Mouse (Mus musculus) embryonic facial prominence, embryonic 13.5 days (tissue): ENCODE measurements around the gene Cyp2u1. TPM values are rescaled to one million over a fixed set of nuclear protein-coding genes. Genes with fewer than 3 reads are reported as not detected.

Experiments used
- ATAC-seq: fragments of 200-750 bp; cut with Nextera tagmentation; 2 replicates; pipeline ENCODE4 v1.8.0; 2017; ENCODE audit warnings: low read depth; ENCODE audit not compliant: insufficient number of reproducible peaks, insufficient read depth, low FRiP score, low TSS enrichment
- H3K27ac ChIP-seq: fragments of 300-500 bp; sonication (generic); 2 replicates; pipeline ENCODE4 v1.5.1; 2015; ENCODE audit warnings: moderate library complexity, mild to moderate bottlenecking, inconsistent platforms
- H3K27me3 ChIP-seq: fragments of 300-500 bp; sonication (generic); 2 replicates; pipeline ENCODE4 v1.6.1; 2015; ENCODE audit warnings: mild to moderate bottlenecking, inconsistent platforms
- H3K36me3 ChIP-seq: fragments of 300-500 bp; sonication (generic); 2 replicates; pipeline ENCODE4 v1.6.1; 2015; ENCODE audit warnings: mild to moderate bottlenecking, inconsistent platforms
- H3K4me1 ChIP-seq: fragments of 300-500 bp; sonication (generic); 2 replicates; pipeline ENCODE4 v1.6.1; 2015; ENCODE audit warnings: inconsistent platforms
- H3K4me2 ChIP-seq: fragments of 300-500 bp; sonication (generic); 2 replicates; pipeline ENCODE4 v1.6.1; 2015; ENCODE audit warnings: moderate library complexity, mild to moderate bottlenecking, inconsistent platforms
- H3K4me3 ChIP-seq: fragments of 300-500 bp; sonication (generic); 2 replicates; pipeline ENCODE4 v1.5.1; 2015; ENCODE audit warnings: mild to moderate bottlenecking, inconsistent platforms
- H3K9ac ChIP-seq: fragments of 300-500 bp; sonication (generic); 2 replicates; pipeline ENCODE4 v1.6.1; 2015; ENCODE audit warnings: mild to moderate bottlenecking, inconsistent platforms
- H3K9me3 ChIP-seq: fragments of 300-500 bp; sonication (generic); 2 replicates; pipeline ENCODE4 v1.6.1; 2016; ENCODE audit warnings: inconsistent platforms
- WGBS: fragments of 180-500 bp; shearing (Covaris S2); methylation state at CpG from one replicate; pipeline ENCODE4 v1.1.7; 2015; ENCODE audit warnings: mixed read lengths; 5-methylcytosine and 5-hydroxymethylcytosine counted together
- polyA plus RNA-seq: library from polyadenylated mRNA; unstranded; fragments of >200 nt; fragmentation: Nextera tagmentation; extraction: Ambion mirVana; gene quantifications from 2 replicates; pipeline ENCODE4 v1.2.1, GENCODE M21; 2015

The Cyp2u1 gene
- polyA plus RNA-seq, 1 experiment from 2014 or later, result 2.4 TPM

DNA sequence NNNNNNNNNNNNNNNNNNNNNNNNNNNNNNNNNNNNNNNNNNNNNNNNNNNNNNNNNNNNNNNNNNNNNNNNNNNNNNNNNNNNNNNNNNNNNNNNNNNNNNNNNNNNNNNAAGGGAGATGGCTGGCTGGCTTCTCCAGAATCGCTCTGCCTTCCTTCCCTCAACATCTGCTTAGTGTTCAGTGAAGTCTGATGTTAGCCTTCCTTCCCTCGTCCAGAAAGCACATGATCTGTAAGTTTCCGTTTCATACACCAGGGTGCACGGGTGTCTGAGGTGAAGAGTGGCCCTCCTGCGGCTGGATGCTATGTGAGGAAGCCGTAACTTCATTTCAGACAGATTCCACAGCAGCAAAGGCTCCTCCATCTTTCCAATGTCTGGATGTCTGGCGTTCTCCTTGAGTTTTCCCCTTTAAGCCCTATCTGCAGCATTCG is 32.1 kb upstream of the Cyp2u1 start:
- 0 out of 2 replicates have a peak, but pooled peaks have one; percentile 45 for ATAC-seq
- no peaks in the 10 kb centered on the region for H3K27me3 ChIP-seq
- 41% methylated on average over 8 of the region's 8 CpGs for WGBS
- H3K4me3 ChIP-seq, result no peak overlapping the region
- no peaks in the 10 kb centered on the region for H3K36me3 ChIP-seq
- H3K4me2 ChIP-seq, result peak overlapping the region; percentile 40
- H3K9ac ChIP-seq, result 0 out of 2 replicates have a peak overlapping the region, but pooled peaks have one; percentile 17
- 0 out of 2 replicates have a peak overlapping the region, but pooled peaks have one; percentile 2 for H3K27ac ChIP-seq
- peaks cover 28% of the 10 kb centered on the region for H3K4me1 ChIP-seq
- H3K9me3 ChIP-seq, result no peaks in the 10 kb centered on the region

DNA sequence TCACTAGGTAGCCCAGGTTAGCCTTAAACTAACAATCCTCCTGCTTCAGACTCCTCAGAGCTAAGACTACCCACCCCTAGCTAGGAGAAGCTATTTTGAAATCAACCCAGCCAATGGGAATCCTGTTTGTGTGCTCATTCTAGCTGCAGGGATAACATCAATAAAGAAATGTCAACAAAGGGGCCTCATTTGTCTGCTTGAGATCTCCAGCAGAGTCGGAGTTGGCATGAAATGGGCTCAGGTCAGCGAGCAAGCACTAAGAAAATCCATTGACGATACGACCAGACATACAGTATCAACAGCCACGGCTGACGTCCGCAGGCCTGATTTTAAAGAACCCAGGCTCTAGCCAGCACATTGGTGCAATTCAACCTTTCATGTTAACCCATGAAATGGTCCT is 24.2 kb upstream of the Cyp2u1 start:
- H3K4me3 ChIP-seq, result no peak overlapping the region
- ATAC-seq, result no peak
- H3K4me2 ChIP-seq, result no peak overlapping the region
- H3K27me3 ChIP-seq, result no peaks in the 10 kb centered on the region
- H3K9me3 ChIP-seq, result 0 out of 2 replicates have a peak, but pooled peaks cover 6% of the 10 kb centered on the region
- WGBS, result 82% methylated on average over 7 of the region's 7 CpGs
- no peaks in the 10 kb centered on the region for H3K36me3 ChIP-seq
- no peak overlapping the region for H3K9ac ChIP-seq
- H3K27ac ChIP-seq, result no peak overlapping the region
- H3K4me1 ChIP-seq, result no peaks in the 10 kb centered on the region

DNA sequence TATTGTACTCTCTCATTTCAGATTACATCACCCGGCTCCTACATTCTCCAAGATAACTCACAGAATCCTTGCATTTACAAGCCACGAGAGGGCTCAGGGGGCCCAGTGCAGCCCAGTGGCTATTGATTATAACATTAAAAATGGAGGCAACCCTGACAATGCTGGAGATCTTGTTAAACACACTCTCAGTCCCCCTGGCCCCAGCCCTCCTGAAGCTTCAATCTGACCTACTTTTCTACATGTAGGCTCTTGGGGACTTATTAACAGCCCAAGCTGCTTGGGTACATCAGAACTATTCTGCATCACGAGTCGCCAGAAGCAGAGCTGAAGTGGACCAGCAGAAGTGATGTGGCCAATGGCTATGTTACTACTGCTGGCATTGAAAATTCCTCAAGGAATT is 23.6 kb upstream of the Cyp2u1 start:
- Histone ChIP-seq H3K4me2 (no peak overlapping the region), H3K4me3 (no peak overlapping the region), H3K9me3 (0 out of 2 replicates have a peak, but pooled peaks cover 6% of the 10 kb centered on the region), H3K27me3 (no peaks in the 10 kb centered on the region), H3K27ac (no peak overlapping the region), H3K36me3 (no peaks in the 10 kb centered on the region), H3K9ac (no peak overlapping the region), H3K4me1 (no peaks in the 10 kb centered on the region)
- no peak for ATAC-seq
- 83% methylated on average over 4 of the region's 4 CpGs for WGBS

DNA sequence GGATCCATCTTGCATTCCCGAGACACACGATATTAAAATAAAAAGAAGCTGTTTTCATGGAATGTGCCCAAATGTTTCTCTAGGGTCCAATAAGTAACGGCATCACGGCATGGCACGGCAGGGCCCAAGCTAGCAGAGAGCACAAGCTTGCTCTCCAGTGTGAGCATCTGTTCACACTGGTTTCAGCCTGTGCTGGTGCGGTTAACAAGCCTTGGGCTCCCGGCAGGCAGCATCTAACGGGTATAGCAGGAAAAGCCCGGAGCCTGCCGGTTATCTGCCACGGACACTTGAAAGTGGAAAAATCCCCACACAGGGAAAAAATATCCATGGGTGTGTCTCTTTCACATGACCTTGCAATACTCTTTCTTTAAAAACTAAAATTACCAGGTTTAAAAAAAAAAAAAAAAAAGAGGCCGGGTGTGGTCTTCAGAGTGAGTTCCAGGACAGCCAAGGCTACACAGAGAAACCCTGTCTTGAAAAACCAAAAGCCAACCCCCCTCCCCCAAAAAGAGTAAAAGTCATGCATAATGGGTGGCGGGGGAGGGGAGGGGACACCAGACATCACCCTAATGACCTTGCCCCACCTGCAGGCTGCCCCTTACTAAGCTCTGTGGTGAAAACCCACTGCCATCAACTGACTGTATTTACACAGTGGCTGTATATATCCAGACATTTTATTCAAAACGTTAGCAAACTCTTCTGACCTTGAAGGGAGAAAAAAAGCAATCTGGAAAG is 19.2 kb upstream of the Cyp2u1 start:
- Histone ChIP-seq H3K27ac (no peak overlapping the region), H3K9me3 (no peaks in the 10 kb centered on the region), H3K4me3 (no peak overlapping the region), H3K36me3 (no peaks in the 10 kb centered on the region), H3K9ac (no peak overlapping the region), H3K4me1 (peaks cover 7% of the 10 kb centered on the region), H3K27me3 (no peaks in the 10 kb centered on the region), H3K4me2 (no peak overlapping the region)
- no peak for ATAC-seq
- 66% methylated on average over 14 of the region's 14 CpGs for WGBS

DNA sequence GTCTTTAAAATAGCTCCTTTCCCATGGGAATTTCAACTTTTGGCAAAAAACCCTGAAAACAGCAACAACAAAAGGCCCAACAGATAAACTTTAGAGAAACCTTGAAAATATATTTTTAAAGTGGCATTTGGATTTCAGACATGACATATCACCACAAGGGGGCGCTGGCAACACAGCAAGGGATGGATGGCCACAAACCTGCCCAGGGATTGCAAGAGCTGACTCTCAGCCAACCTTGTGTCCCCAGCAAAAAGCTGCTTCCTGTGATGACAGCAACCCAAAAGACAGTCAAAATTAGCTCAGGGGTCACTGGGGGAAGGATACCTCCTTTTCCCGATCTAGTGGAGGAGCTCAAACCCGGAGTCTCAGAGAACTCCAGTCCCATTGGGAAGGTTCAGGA is 17.2 kb upstream of the Cyp2u1 start:
- H3K9ac ChIP-seq, result 0 out of 2 replicates have a peak overlapping the region, but pooled peaks have one; percentile 12
- no peak for ATAC-seq
- no peak overlapping the region for H3K27ac ChIP-seq
- H3K4me1 ChIP-seq, result peaks cover 7% of the 10 kb centered on the region
- H3K9me3 ChIP-seq, result no peaks in the 10 kb centered on the region
- no peaks in the 10 kb centered on the region for H3K36me3 ChIP-seq
- no peaks in the 10 kb centered on the region for H3K27me3 ChIP-seq
- peak overlapping the region; percentile 34; the same call in 1 of the 2 replicates for H3K4me2 ChIP-seq
- no peak overlapping the region for H3K4me3 ChIP-seq
- WGBS, result 5% methylated on average over 3 of the region's 3 CpGs

DNA sequence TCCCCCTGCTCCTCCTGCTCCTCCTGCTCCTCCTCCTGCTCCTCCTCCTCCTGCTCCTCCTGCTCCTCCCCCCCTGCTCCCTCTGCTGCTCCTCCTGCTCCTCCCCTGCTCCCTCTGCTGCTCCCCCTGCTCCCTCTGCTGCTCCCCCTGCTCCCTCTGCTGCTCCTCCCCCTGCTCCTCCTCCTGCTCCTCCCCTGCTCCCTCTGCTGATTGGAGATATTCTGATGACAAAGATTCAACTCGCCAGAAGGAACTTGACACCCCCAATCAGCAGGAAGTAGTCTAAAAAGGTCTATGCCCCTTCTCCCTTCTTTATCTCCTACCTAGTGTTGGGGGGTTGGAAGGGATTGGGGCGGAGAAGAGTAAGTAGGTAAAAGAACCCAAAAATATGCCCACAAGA is 15.2 kb upstream of the Cyp2u1 start:
- Histone ChIP-seq H3K4me3 (no peak overlapping the region), H3K4me2 (no peak overlapping the region), H3K27ac (no peak overlapping the region), H3K9me3 (no peaks in the 10 kb centered on the region), H3K9ac (no peak overlapping the region), H3K36me3 (no peaks in the 10 kb centered on the region), H3K4me1 (peaks cover 7% of the 10 kb centered on the region), H3K27me3 (no peaks in the 10 kb centered on the region)
- WGBS, result 48% methylated on average over 2 of the region's 2 CpGs
- ATAC-seq, result no peak

DNA sequence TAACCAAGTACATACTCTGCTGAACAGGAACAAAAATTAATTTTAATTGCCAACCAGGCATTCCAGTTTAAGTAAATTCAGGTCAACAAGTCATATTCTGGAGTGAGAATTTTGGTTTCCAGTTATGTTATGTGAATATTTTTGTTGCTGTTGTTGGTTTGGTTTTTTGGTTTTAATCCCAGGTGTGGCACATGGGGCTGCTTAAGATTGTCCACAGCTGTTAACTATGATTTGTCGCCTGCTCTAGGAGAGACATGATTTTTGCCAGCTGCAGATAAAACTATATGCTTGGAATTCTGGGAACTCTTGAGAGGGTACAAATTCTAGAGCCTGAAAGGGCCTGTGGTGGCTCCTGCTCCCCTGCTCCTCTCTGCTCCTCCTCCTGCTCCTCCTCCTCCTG is 14.1 kb upstream of the Cyp2u1 start:
- H3K4me2 ChIP-seq, result no peak overlapping the region
- whole genome bisulfite sequencing, result 73% methylated on average over 1 of the region's 1 CpGs
- H3K36me3 ChIP-seq, result no peaks in the 10 kb centered on the region
- no peak overlapping the region for H3K4me3 ChIP-seq
- H3K9ac ChIP-seq, result no peak overlapping the region
- peaks cover 7% of the 10 kb centered on the region for H3K4me1 ChIP-seq
- no peak overlapping the region for H3K27ac ChIP-seq
- no peak for ATAC-seq
- no peaks in the 10 kb centered on the region for H3K9me3 ChIP-seq
- H3K27me3 ChIP-seq, result no peaks in the 10 kb centered on the region

DNA sequence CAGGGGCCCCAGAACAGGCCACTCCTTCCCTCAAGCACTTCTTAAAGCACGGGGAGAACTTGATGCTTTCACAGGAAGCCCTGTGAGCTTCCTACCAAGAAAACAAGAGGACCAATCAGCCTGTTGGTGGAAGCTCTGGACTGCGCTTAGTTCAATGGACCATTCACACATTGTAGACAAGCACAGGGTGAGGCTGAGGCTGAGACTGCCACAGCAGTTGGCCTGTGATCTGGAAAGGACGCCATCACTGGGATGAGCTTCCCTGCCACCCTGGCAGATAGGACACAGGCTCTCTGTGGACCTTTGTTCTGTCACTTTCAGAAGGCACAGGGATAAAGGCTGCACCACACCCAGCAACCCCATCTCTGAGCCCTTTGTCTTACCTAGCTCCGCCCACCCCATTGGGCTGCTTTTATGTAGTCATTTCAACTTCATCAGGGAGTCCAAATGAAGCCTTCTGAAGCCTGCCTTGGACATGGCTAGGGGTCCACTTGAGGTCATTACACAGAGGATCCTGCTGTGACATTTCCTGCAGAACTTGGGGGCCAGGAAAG is 13.0 kb upstream of the Cyp2u1 start:
- WGBS, result 56% methylated on average over 4 of the region's 4 CpGs
- no peak for ATAC-seq
- peaks cover 7% of the 10 kb centered on the region for H3K4me1 ChIP-seq
- H3K9me3 ChIP-seq, result no peaks in the 10 kb centered on the region
- H3K9ac ChIP-seq, result no peak overlapping the region
- H3K4me3 ChIP-seq, result no peak overlapping the region
- H3K27me3 ChIP-seq, result no peaks in the 10 kb centered on the region
- H3K4me2 ChIP-seq, result no peak overlapping the region
- no peak overlapping the region for H3K27ac ChIP-seq
- H3K36me3 ChIP-seq, result no peaks in the 10 kb centered on the region

DNA sequence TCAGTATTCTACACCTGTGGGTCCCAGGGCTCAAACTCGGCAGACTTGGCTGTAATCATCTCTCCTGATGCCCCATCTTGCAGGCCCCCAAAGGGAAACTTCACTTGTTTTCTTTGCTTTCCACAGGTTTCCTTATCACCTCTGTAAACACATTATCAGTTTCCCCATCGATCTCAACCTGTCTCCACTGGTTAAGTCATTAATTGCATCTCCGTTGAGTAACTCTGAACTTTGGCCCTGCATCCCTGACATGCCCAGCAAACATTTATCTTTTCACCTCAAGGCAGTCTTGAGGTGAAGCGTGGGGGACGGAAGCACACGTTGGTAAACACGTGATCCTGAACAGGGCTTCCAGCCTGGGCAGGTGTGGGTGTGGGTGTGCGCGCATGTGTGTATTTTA is 9.3 kb upstream of the Cyp2u1 start:
- Histone ChIP-seq H3K27ac (no peak overlapping the region), H3K4me1 (no peaks in the 10 kb centered on the region), H3K9ac (no peak overlapping the region), H3K27me3 (no peaks in the 10 kb centered on the region), H3K36me3 (no peaks in the 10 kb centered on the region), H3K9me3 (peaks cover 7% of the 10 kb centered on the region; the same call in 1 of the 2 replicates), H3K4me2 (no peak overlapping the region), H3K4me3 (no peak overlapping the region)
- no peak for ATAC-seq
- WGBS, result 87% methylated on average over 9 of the region's 9 CpGs

DNA sequence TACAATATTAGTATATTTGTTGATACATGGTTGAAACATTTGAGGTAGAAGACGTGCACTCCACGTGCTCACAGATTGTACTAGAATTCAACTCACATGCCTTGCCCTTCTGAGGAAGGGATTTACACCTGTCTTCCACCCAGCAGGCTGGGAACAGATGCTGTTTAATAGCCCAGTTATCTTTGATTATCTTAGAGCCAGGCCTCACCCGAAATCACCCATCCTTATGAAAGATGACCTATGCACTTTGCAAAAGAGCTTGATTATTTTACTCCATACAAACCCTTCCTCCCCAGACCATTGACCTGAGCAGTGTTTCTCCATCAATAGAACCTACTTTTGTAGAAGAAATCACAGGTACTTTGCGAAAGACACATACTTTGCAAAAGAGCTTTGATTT is 7.5 kb upstream of the Cyp2u1 start:
- peaks cover 7% of the 10 kb centered on the region; the same call in 1 of the 2 replicates for H3K9me3 ChIP-seq
- H3K36me3 ChIP-seq, result no peaks in the 10 kb centered on the region
- H3K27ac ChIP-seq, result no peak overlapping the region
- no peak overlapping the region for H3K4me3 ChIP-seq
- H3K9ac ChIP-seq, result no peak overlapping the region
- no peak for ATAC-seq
- H3K4me1 ChIP-seq, result no peaks in the 10 kb centered on the region
- no peak overlapping the region for H3K4me2 ChIP-seq
- 90% methylated on average over 4 of the region's 4 CpGs for WGBS
- no peaks in the 10 kb centered on the region for H3K27me3 ChIP-seq

DNA sequence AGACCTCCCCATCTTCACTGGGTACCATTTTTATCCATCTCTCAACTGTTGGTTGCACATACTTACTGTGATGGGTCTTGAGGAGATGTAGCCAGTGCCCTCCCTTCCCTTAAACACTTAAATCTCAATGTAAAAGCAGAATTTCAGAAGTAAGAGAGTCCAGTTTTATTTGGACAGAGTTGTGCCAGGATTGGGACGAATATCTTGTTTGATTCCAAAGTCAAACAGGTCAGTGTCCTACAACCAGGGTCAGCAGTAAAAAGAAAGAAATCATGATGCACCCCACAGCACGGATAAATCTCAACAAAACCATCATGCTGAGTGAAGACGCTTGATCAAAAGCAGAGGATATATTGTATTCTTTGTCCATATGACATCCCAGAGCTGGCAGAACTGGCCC is 4.8 kb upstream of the Cyp2u1 start:
- peaks cover 7% of the 10 kb centered on the region; the same call in 1 of the 2 replicates for H3K9me3 ChIP-seq
- 82% methylated on average over 3 of the region's 3 CpGs for WGBS
- H3K36me3 ChIP-seq, result no peaks in the 10 kb centered on the region
- H3K27ac ChIP-seq, result no peak overlapping the region
- no peaks in the 10 kb centered on the region for H3K27me3 ChIP-seq
- H3K4me2 ChIP-seq, result no peak overlapping the region
- no peak for ATAC-seq
- no peak overlapping the region for H3K9ac ChIP-seq
- no peak overlapping the region for H3K4me3 ChIP-seq
- no peaks in the 10 kb centered on the region; the same call in 1 of the 2 replicates for H3K4me1 ChIP-seq

DNA sequence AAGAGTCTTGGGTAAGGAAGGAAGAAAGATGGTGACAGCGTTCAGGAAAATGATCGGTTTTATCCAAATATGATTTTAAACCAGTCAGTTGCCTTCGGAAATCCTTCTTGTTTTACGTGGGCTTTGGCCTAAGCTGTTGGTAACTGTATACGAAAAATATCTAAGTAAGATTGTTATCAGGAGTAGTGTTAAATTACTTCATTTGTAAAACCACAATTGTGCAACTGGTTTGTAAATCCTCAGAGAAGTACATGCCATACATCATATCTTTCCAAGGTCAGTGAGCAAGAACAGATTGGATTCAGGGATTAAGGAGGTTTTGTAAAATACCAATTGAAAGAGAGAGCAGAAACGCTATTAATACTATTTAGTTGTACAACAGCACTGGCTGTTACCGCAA is 3.2 kb upstream of the Cyp2u1 start:
- ATAC-seq, result no peak
- WGBS, result 69% methylated on average over 7 of the region's 7 CpGs
- H3K36me3 ChIP-seq, result no peaks in the 10 kb centered on the region
- peaks cover 7% of the 10 kb centered on the region; the same call in 1 of the 2 replicates for H3K9me3 ChIP-seq
- no peak overlapping the region for H3K27ac ChIP-seq
- no peaks in the 10 kb centered on the region for H3K27me3 ChIP-seq
- H3K9ac ChIP-seq, result no peak overlapping the region
- no peak overlapping the region for H3K4me2 ChIP-seq
- H3K4me1 ChIP-seq, result peaks cover 6% of the 10 kb centered on the region; the same call in 1 of the 2 replicates
- H3K4me3 ChIP-seq, result no peak overlapping the region
